Mouse (Mus musculus) liver, embryonic 18 days (tissue): ENCODE data around the gene Cks1b. TPM values are rescaled to one million over a fixed set of nuclear protein-coding genes. Genes with fewer than 3 reads are reported as not detected.

Experiments used
- polyA plus RNA-seq: library from polyadenylated mRNA; depleted of rRNA; stranded (reverse); fragments of >200 nt; gene quantifications from 2 replicates; pipeline ENCODE4 v1.2.3, GENCODE M21; 2012; rRNA removed

The Cks1b gene
- polyA plus RNA-seq: 76.7 and 83.7 TPM in 2 replicates

GRCm38 (mm10) chr3:89418170-89418860 lies at the start of gene Cks1b, which contains the start of gene Shc1:
TSS of gene Cks1b (minus strand) at chr3:89418383.
TSS of gene Shc1 (plus strand) at chr3:89418443.

GRCm38 (mm10) chr3:89454401-89455177 lies 36.4 kb upstream of the Cks1b start, which contains the start of gene Pmvk:
TSS of gene Pmvk (plus strand) at chr3:89454541.

GRCm38 (mm10) chr3:89436176-89437113 lies 18.3 kb upstream of the Cks1b start, which contains the start of gene Pbxip1:
TSS of gene Pbxip1 (plus strand) at chr3:89436706.

GRCm38 (mm10) chr3:89430171-89431159 lies 12.3 kb upstream of the Cks1b start, which contains the start of gene Pygo2:
TSS of gene Pygo2 (plus strand) at chr3:89430214.

GRCm38 (mm10) chr3:89411490-89412393 lies 6.4 kb downstream of the Cks1b start, which contains the start of gene Flad1:
TSS of gene Flad1 (minus strand) at chr3:89411870.

GRCm38 (mm10) chr3:89402693-89403092 lies 15.5 kb downstream of the Cks1b start, which contains the start of gene Lenep:
TSS of gene Lenep (minus strand) at chr3:89402793.

GRCm38 (mm10) chr3:89394006-89394893 lies 23.9 kb downstream of the Cks1b start, which contains the start of gene Zbtb7b:
TSS of gene Zbtb7b (minus strand) at chr3:89394776.

Other genes with a start within 250 kb of the Cks1b start
- gene Scamp3, start 240.9 kb downstream of the Cks1b start, polyA plus RNA-seq: 35.6 and 37.9 TPM in 2 replicates
- 3.0 and 3.4 TPM in 2 replicates for gene Fam189b, start 235.2 kb downstream of the Cks1b start, polyA plus RNA-seq
- 23.4 and 23.5 TPM in 2 replicates for gene Gba, start 215.5 kb downstream of the Cks1b start, polyA plus RNA-seq
- gene Thbs3, start 203.2 kb downstream of the Cks1b start, polyA plus RNA-seq: 2.4 and 2.5 TPM in 2 replicates
- 70.3 and 70.9 TPM in 2 replicates for gene Mtx1, start 191.3 kb downstream of the Cks1b start, polyA plus RNA-seq
- 0.36 and 0.37 TPM in 2 replicates for gene Muc1, start 189.3 kb downstream of the Cks1b start, polyA plus RNA-seq
- gene Krtcap2, start 172.4 kb downstream of the Cks1b start, polyA plus RNA-seq: 44.5 and 46.2 TPM in 2 replicates
- gene Trim46, start 172.1 kb downstream of the Cks1b start, polyA plus RNA-seq: 0.49 and 0.55 TPM in 2 replicates
- 129 and 153 TPM in 2 replicates for gene Dpm3, start 159.0 kb downstream of the Cks1b start, polyA plus RNA-seq
- gene Slc50a1, start 147.8 kb downstream of the Cks1b start, polyA plus RNA-seq: 25.2 and 26.5 TPM in 2 replicates
- gene Efna1, start 137.2 kb downstream of the Cks1b start, polyA plus RNA-seq: 25.1 and 26.2 TPM in 2 replicates
- gene Efna3, start 95.4 kb downstream of the Cks1b start, polyA plus RNA-seq: 0.40 and 0.77 TPM in 2 replicates
- gene Efna4, start 80.4 kb downstream of the Cks1b start, polyA plus RNA-seq: 0.73 and 1.3 TPM in 2 replicates
- gene Adam15, start 68.4 kb downstream of the Cks1b start, polyA plus RNA-seq: 8.5 and 9.7 TPM in 2 replicates
- gene Dcst2, start 56.4 kb downstream of the Cks1b start, polyA plus RNA-seq: 0.02 and 0.05 TPM in 2 replicates
- gene Dcst1, start 53.1 kb downstream of the Cks1b start, polyA plus RNA-seq: 0.10 and 0.13 TPM in 2 replicates
- 16.5 and 20.0 TPM in 2 replicates for gene Zbtb7b, start 23.6 kb downstream of the Cks1b start, polyA plus RNA-seq
- 0.32 and 0.68 TPM in 2 replicates for gene Lenep, start 15.6 kb downstream of the Cks1b start, polyA plus RNA-seq
- 16.3 TPM in 2 replicates for gene Flad1, start 6.5 kb downstream of the Cks1b start, polyA plus RNA-seq
- gene Shc1, start 60 bp upstream of the Cks1b start, polyA plus RNA-seq: 34.4 and 35.9 TPM in 2 replicates
- gene Pygo2, start 11.8 kb upstream of the Cks1b start, polyA plus RNA-seq: 14.6 and 14.8 TPM in 2 replicates
- 6.9 and 8.0 TPM in 2 replicates for gene Pbxip1, start 18.3 kb upstream of the Cks1b start, polyA plus RNA-seq
- gene Pmvk, start 36.2 kb upstream of the Cks1b start, polyA plus RNA-seq: 51.8 and 73.8 TPM in 2 replicates
- 0.06 and 0.07 TPM in 2 replicates for gene Kcnn3, start 101.8 kb upstream of the Cks1b start, polyA plus RNA-seq